Mouse (Mus musculus) neural tube, embryonic 10.5 days (tissue): ENCODE results near the gene Mcm9.
A peak's percentile ranks its signal among the peaks of the same experiment; 100 is the strongest.

Experiments used
- DNase-seq: peaks from one replicate; pipeline ENCODE4 v3.0.0-alpha.2; 2017; ENCODE audit warnings: low spot score; ENCODE audit errors: extremely low spot score

Gene Mcm9

GRCm38 (mm10) chr10:53580621-53581081 lies 49.6 kb downstream of the Mcm9 start:
- peak; percentile 34 for DNase-seq

- DNase-seq = no peak
These were observed 50.1 kb downstream of the Mcm9 start for GRCm38 (mm10) chr10:53580137-53580536.

DNA sequence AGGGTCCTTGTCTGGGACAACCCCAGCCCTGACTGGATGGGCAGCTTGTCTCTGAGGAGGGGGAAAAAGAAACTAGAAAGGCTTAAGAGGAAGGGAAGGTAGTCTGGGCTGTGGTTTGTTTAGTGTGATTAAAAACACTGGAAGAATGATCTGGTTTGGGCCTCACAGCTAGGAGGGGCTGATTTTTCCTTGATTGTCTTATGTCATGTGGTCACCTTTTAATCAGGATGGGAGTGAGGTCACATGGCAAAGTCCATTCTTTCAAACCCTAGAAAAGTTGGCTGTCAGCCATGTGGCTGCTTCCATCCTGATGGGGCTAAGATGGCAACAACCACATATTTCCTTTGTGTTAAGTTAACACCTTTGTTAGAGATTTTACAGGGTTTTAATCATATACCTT lies 61.7 kb downstream of the Mcm9 start:
- DNase-seq = no peak

DNA sequence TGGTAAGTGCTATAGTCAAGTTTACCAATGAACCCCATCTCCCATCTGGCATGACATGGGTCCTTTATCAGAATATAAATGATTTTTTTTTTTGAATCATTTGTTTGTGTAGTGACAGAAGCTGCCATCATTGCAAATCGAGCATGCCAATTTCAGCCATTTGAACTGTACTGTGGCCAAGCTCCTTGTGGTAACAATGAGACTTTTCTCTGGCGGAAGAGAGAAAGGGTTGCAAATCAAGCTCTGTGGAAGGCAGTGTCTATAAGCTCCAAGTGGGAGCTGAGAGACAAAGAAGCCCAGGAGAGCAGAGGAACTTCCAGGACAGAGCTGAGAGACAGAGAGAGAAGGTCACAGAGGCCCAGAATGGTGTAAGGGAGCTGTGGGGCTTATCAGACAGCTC lies 64.7 kb downstream of the Mcm9 start:
- no peak for DNase-seq

GRCm38 (mm10) chr10:53562001-53562400 lies 68.2 kb downstream of the Mcm9 start:
- DNase-seq = no peak

- no peak for DNase-seq
These were observed 92.6 kb downstream of the Mcm9 start for GRCm38 (mm10) chr10:53537596-53537995.

GRCm38 (mm10) chr10:53532297-53532696 lies 97.9 kb downstream of the Mcm9 start:
- DNase-seq = no peak

DNA sequence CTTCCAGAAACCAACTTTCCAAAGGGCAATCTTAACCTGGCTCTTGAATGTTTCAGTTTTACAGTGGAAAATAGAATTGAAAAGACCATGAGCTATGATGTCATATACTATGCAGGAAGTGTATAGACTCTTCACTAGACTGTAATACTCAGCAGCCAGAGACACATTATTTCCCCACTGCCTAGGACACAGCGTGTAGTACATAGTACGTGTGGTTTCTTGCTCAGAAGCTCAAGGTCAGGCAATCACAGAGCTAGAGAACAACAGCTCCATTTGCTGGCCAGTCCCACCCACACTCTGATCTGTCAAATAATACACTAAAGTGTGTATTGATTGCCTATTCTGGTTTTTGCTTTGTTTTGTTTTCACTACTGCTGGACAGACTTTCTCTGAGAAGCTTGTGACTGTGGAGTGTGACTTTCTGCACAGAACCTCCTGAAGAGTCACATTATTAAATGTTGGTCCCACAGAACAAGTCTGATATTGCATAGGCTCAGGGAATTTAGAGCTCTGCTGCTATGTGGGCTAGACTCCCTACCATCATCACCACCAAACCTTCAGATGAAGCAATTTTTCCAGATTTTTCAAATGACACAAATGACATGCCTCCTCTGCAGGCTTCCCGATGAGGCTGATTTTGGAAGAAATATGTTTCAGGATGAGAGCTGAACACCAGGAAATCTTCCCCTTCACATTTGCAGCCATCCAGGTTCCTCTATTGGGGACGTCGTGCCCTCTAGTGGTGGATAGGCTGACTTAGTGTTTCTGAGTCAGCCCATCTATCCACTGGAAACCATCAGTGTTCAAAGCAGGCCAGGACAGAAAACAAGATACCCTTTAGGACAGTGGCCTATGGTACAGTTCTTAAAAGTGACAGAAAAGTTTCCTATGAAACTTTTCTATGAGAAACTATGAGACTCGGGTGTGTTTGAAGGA lies 102.1 kb downstream of the Mcm9 start:
- peak; percentile 34 for DNase-seq

DNA sequence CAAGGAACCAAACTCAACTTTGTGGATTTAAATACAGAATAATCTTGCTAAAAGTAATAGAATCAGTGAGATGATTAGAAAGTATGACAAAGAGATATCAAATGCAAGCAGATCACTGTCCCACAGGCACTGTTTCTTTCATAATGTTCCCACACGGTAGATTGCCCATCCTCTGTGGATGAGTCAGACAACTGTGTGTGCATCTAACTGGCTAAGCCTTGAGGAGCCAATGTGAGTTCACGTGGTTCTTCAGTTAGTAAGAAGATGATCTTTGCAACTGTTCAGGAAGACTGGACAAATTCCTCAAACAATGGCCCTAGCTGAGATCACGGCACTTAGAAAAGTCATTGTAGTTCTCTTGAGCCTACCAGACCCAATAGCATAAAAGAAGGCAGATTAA lies 102.9 kb downstream of the Mcm9 start:
- no peak for DNase-seq

GRCm38 (mm10) chr10:53526350-53526749 lies 103.9 kb downstream of the Mcm9 start:
- no peak for DNase-seq

DNA sequence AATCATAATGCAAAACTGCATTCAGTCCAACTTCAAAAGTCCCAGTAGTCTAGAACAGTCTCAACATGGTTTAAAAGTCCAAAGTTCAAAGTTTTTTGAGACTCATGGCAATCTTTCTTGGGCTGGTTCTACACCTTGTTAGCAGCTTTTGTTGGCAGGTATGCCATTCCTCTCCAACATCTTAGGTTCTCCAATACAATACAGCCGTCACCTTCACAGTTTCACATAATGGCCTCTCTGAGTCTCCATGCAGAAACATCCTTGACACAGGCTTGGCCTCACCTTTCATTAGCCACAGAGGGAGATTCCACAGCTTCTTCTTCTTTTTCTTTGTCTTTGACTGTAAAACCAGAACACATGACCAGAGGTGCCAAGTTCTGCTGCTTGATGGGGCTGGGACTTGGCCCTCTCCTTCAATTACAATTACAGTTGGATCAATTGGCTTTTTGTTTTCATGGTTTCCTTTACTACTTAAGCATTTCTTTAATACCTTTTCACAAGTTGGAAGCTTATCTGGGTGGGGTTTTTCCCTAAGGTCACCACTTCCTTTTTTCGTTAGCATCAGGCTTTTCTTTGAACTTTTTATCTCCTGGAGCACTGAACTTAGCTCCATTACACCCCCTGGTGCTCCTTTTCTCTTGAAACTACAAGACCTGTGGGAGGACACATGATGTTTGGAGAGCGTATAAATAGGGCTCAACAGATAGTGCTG lies 104.8 kb downstream of the Mcm9 start:
- no peak for DNase-seq

DNA sequence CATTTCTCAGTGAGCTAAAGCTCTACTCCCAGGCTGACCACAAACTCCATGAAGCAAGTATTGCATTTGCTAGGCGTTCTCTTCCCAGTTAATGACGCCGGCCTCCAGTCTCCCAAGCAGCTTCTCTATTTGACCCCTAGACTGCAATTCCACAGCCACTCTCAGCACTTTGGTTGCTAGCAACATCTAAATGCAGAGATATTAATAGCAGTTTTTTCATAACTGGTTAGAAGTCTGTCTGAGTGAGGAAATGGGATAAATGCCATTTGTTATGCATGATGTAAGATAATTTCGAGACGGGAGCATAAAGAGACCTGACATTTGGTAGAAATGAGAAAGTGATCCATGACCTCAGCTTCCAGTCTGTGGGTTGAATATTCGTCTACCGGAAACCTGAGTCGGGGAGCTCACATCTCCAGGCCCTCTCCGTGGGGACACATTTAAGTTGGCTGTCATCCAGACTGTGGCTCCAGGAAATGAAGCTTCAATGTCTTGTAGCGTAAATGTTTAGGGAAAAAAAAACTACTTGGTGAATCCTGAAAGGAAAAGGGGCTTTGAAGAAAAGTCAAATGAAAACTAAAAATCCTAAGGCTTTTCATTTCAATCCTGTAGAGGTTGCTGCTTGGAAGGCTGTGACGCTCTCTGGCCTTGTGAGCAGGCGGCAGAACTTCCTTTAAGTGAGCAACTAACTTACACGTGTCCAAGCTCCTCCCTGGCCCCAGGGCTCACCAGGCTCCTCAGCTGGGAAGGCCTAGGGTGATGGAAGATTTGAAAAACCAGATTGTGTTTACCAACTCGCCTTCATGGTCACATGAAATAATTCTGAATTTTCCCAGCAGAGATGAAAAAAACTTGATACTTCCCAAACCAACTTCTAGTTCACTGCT lies 110.9 kb downstream of the Mcm9 start:
- DNase-seq = no peak

DNA sequence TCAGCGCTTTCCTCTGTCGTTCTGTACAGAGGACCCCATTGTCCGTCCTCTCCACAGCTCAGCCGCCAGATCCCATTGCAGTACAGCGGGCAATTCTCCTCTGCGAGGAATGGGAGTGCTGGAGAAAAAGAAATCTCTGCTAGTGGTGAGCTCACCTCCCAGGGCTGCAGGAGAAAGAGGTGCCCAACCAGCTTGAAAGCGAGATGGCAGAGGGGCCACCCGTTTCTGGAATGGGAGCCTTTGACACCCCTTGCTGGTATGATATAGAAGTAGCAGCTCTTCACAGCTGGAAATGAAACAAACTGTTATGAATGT lies 111.7 kb downstream of the Mcm9 start:
- DNase-seq = no peak

DNA sequence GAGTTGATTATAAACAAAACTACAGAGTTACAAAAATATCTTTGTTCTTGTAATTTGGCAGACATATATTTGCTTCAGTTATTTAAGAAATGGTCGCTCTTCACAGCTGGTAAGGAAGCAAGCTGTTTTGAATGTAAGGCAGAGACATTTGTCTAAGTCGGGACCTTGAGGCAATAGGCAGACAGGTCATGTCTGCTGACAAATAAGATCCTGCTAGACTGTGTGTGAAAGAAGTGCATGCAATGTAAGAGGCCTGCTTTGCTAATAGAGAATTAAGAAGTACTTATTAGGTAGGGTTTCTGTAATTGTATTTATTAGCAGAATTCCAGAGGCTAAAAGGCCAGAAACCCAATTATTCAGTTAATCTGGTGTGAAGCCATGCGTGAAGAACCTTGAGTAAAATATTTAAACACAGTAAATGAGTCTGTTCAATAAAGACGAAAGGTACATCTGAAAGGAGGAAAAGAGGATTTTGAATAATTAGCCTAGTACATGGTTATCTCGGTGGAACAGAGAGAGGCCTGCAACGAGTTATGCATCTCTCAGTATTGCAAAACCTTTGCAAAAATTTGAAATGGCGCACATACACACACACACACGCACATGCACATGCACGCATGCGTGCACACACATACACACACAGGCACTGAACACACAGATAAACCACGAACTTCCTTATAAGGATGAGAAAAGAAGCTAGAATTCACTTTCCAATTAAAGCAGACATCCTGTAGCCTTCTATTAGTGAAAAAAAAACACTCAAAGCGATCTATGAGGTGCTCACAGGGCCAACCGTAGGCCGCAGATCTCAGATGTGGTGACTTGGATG lies 112.3 kb downstream of the Mcm9 start:
- DNase-seq = no peak

- no peak for DNase-seq
These were observed 117.7 kb downstream of the Mcm9 start for GRCm38 (mm10) chr10:53512491-53512890.

GRCm38 (mm10) chr10:53509158-53509773 lies 121.0 kb downstream of the Mcm9 start:
- peak; percentile 30 for DNase-seq

GRCm38 (mm10) chr10:53508676-53509075 lies 121.6 kb downstream of the Mcm9 start:
- no peak for DNase-seq

GRCm38 (mm10) chr10:53505526-53505925 lies 124.7 kb downstream of the Mcm9 start:
- no peak for DNase-seq

DNA sequence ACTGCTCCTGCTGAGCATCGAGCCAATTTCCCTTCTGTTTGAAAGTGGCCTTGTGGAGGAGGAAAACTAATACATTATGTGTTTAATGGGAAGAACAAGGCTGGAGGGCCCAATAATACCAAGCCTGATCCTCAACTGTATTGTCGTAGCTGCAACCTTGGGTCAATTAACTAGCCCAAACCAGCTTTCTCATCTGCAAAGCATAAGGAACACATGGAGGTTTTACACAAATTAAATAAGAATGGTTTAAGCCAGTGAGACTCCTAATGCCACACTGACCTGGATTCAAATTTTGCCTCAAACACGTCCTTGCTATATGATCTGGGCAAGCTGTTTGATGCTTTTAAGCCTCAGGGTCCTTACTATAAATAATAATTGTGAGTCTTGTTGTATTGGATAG lies 125.2 kb downstream of the Mcm9 start:
- no peak for DNase-seq
